Mouse (Mus musculus) cerebellum, postnatal 14 days (tissue): Measurements from ENCODE around the gene Xrcc4.

Experiments used
- DNase-seq, 2 experiments: peaks; one replicate each; pipeline ENCODE4 v3.0.0; 2021; ENCODE audit warnings: mixed read lengths in 2 of 2

The Xrcc4 gene

DNA sequence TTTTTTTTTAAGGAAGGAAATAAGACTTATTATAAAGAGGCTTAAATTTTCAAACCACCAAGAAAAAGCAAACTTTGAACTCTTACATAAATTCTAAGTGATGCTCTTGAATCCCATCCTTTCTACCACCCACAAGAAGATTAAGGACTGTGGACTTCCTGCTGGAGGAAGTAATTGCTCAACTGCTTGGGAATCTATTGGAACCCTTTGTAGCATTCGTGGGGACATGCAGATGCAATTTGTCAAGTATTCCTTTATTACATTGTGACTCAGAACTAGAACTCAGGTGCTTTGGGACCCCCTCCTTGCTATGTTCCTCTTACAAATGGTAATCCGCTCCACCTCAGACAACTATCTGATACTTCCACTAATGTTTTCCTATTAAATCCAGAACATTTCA is 351.1 kb downstream of the Xrcc4 start:
- no peak for DNase-seq

DNA sequence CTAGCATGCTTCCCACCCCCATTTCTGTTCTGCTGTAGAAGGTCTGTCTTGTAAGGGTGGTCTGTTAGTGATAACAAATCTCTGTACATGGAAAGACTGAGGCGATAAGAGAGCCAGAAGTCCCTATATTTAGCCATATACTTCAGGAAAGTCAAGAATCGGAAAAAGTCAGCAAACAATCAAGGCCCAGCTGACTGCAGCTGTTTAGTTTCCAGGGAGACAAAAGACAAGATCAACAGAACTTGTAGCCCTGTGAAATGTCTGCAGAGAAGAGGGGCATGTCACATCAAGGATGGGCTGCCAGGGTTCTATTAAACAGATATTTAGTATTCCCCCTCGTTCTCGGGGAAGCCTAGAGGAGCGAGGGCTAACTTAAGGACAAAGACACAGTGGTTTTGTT is 354.3 kb downstream of the Xrcc4 start:
- DNase-seq = no peak

DNA sequence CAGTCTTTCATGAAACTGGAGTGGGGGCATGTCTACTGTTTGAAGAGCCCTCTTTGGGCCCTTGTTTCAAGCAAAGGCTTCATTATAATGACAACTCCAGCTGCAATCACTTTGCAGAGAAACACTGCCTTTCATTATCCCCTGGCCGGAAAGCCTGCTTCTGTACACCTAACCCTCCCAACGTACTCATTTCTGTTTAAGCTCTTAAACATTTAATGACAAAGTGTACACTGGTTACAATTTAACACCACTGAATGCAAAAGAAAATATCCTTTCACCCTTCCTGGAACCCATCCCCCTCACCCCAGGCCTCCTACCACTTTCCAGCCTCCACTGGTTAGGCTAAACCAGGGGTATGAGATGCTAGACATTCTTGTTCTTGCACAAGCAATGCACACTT is 362.9 kb downstream of the Xrcc4 start:
- DNase-seq = no peak
